In the genomic region with DNA sequence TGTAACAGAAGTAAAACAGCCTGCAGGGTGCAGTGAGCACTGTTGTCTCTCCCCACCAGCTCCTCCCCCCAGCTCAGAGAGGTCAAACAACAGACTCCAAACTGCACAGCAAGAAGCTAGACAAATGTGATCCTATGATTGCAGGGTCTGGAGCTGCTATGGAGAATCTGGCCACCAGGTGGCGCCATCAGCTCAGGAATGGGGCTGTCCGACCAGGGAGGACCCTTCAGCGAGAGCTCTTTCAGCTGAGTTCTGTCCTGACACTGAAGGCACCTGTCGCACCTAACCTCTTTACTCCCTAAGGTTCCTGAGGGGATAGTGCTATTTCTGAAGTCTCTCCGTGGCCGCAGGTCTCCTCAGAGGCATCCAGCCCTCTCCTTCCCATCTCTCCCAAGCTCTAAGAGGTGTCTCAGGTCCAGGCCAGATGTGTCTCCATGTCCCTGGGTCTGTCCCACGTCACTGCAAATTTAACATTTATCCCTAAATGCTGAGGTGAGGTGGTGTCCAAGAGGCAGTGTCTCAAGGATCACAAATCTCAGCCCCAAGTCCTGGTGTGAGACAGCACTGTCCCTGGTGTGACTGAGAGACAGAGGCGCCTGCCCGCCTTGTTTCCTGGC, we compare ENCODE assay signal across 9 mouse cellular contexts. TPM values are rescaled to one million over a fixed set of nuclear protein-coding genes. Genes with fewer than 3 reads are reported as not detected.
DNase-seq lines count a peak whose midpoint lies in the region; ATAC-seq and TF ChIP-seq lines count a peak whose summit lies in the region.
"Had no signal": no experiment of that assay in that cellular context is flagged by ENCODE, and none has a peak within 500 bp of the region (broad histone marks: within the 10 kb centered on the region; RNA-seq: fewer than 3 reads in every experiment).

No protein-coding gene starts in this region.

- no peak overlapping the region for H3K4me3 ChIP-seq in ES-Bruce4 (ENCODE audit: low read depth, low read length)
- no peak overlapping the region for H3K4me3 ChIP-seq in forebrain, embryonic 10.5 days
- H3K4me3 ChIP-seq in liver, postnatal 0 days (ENCODE audit: low read depth, low read length) = no peak overlapping the region
- H3K4me3 ChIP-seq: heart, embryonic 13.5 days had no signal

- H3K27ac ChIP-seq in ES-Bruce4 (ENCODE audit: insufficient read depth, low read length) = no peak overlapping the region
- peak overlapping the region; percentile 65 for H3K27ac ChIP-seq in forebrain, embryonic 10.5 days
- H3K27ac ChIP-seq in liver, postnatal 0 days (ENCODE audit: low read depth) = no peak overlapping the region
- H3K27ac ChIP-seq: heart, embryonic 13.5 days had no signal

- intact Hi-C loops in heart, postnatal 10 days (cut with DNase I) = loop anchor here (1.0 to 10.0 kb wide), 6 partner anchors 77 to 878 kb away; partner anchors contain the start of gene Ptpru

- H3K9me3 ChIP-seq in ES-Bruce4 (replicated peaks; ENCODE audit: control insufficient read depth, insufficient read depth, low read length, poor library complexity, severe bottlenecking) = no peaks in the 10 kb centered on the region
- H3K9me3 ChIP-seq in forebrain, embryonic 10.5 days = no peaks in the 10 kb centered on the region
- H3K9me3 ChIP-seq in liver, postnatal 0 days (ENCODE audit: low read length) = no peaks in the 10 kb centered on the region
- H3K9me3 ChIP-seq: heart, embryonic 13.5 days had no signal

- H3K4me2 ChIP-seq in liver, postnatal 0 days (ENCODE audit: low read depth, low read length) = no peak overlapping the region
- H3K4me2 ChIP-seq: heart, embryonic 13.5 days had no signal

- DNase-seq in c-Kit-positive CD71-negative TER-119-negative erythroid progenitor cells, embryonic 14.5 days (ENCODE audit: low read depth) = peak; percentile 53
- peak; percentile 88 for DNase-seq in forebrain, embryonic 10.5 days (ENCODE audit: extremely low spot score, low spot score)
- peak; percentile 86 to 94 for DNase-seq in heart, postnatal 10 days
- peak; percentile 91 to 94 for DNase-seq in kidney, postnatal 4 days
- peak; percentile 87 for DNase-seq in liver, postnatal 0 days
- peak; percentile 47 for DNase-seq in ovary, adult 18-20 months (ENCODE audit: low spot score)
- DNase-seq in thymus, postnatal 0 days (ENCODE audit: low spot score) = peak; percentile 75

- H3K4me1 ChIP-seq in ES-Bruce4 (ENCODE audit: control insufficient read depth, insufficient read depth, low read length) = no peaks in the 10 kb centered on the region
- peaks cover 51% of the 10 kb centered on the region for H3K4me1 ChIP-seq in forebrain, embryonic 10.5 days
- H3K4me1 ChIP-seq in liver, postnatal 0 days (ENCODE audit: insufficient read depth) = no peaks in the 10 kb centered on the region
- H3K4me1 ChIP-seq: heart, embryonic 13.5 days had no signal

- no peaks in the 10 kb centered on the region for H3K36me3 ChIP-seq in ES-Bruce4 (ENCODE audit: control insufficient read depth, insufficient read depth, low read length, poor library complexity, severe bottlenecking)
- H3K36me3 ChIP-seq in forebrain, embryonic 10.5 days (replicated peaks) = no peaks in the 10 kb centered on the region
- no peaks in the 10 kb centered on the region for H3K36me3 ChIP-seq in liver, postnatal 0 days (replicated peaks; ENCODE audit: insufficient read depth, low read length)
- H3K36me3 ChIP-seq: heart, embryonic 13.5 days had no signal

- no peak for TF ChIP-seq POLR2A in ES-Bruce4 (IDR thresholded peaks at IDR 0.05; ENCODE audit: insufficient read depth, low read length)

- WGBS in forebrain, embryonic 10.5 days = 29% methylated on average over 9 of the region's 9 CpGs
- WGBS in liver, postnatal 0 days (ENCODE audit: insufficient replicate concordance) = 18% methylated on average over 9 of the region's 9 CpGs

- peak; percentile 93 for TF ChIP-seq CTCF in ES-Bruce4 (IDR thresholded peaks at IDR 0.05; ENCODE audit: low read depth, low read length)
- peak; percentile 96 for TF ChIP-seq CTCF in liver, postnatal 0 days (IDR thresholded peaks at IDR 0.05; ENCODE audit: low read depth)

- ATAC-seq in liver, postnatal 0 days = peak; percentile 29; the same call in 1 of the 2 replicates

- H3K9ac ChIP-seq in ES-Bruce4 (ENCODE audit: low read depth, poor library complexity, severe bottlenecking) = no peak overlapping the region
- H3K9ac ChIP-seq in liver, postnatal 0 days (replicated peaks) = no peak overlapping the region
- H3K9ac ChIP-seq: heart, embryonic 13.5 days had no signal

- H3K27me3 ChIP-seq in ES-Bruce4 (ENCODE audit: control insufficient read depth, insufficient read depth, low read length, poor library complexity, severe bottlenecking) = no peaks in the 10 kb centered on the region
- H3K27me3 ChIP-seq in forebrain, embryonic 10.5 days (ENCODE audit: poor library complexity, severe bottlenecking) = peaks cover 5% of the 10 kb centered on the region; the same call in 1 of the 2 replicates
- no peaks in the 10 kb centered on the region for H3K27me3 ChIP-seq in liver, postnatal 0 days (ENCODE audit: insufficient read depth, low read length)

- no peak for TF ChIP-seq EP300 in ES-Bruce4 (IDR thresholded peaks at IDR 0.05; ENCODE audit: insufficient read depth, low read depth, low read length)
- TF ChIP-seq EP300 in liver, postnatal 0 days (IDR thresholded peaks at IDR 0.05; ENCODE audit: low read depth) = no peak

RNA-seq across cellular contexts. Expression of gene Matn1, which starts 16.0 kb away (rescaled TPM):
- 1.9 and 2.4 TPM in 2 replicates for polyA plus RNA-seq in ES-Bruce4 (2011; ENCODE audit: insufficient read depth, insufficient read length, low read depth, missing spikeins)
- polyA plus RNA-seq in forebrain, embryonic 10.5 days (2016; fragmentation: Nextera tagmentation; extraction: Ambion mirVana) = not detected in 2 replicates
- not detected for total RNA-seq in heart, postnatal 10 days (2021)
- 0.05 TPM in 1 of 2 replicates, not detected in the other for polyA plus RNA-seq in liver, postnatal 0 days (2015; fragmentation: Nextera tagmentation; extraction: Ambion mirVana)
- polyA plus RNA-seq in thymus, postnatal 0 days (2015; fragmentation: Nextera tagmentation; extraction: Ambion mirVana) = 0.44 and 0.48 TPM in 2 replicates
- polyA plus RNA-seq: heart, embryonic 13.5 days had no signal

RNA-seq across cellular contexts. Expression of gene Laptm5, which starts 47.3 kb away (rescaled TPM):
- 30.2 and 35.4 TPM in 2 replicates for polyA plus RNA-seq in ES-Bruce4 (2011; ENCODE audit: insufficient read depth, insufficient read length, low read depth, missing spikeins)
- 16.7 and 17.1 TPM in 2 replicates for polyA plus RNA-seq in forebrain, embryonic 10.5 days (2016; fragmentation: Nextera tagmentation; extraction: Ambion mirVana)
- 10 to 100 TPM; 13.9 to 16.9 TPM for total RNA-seq in heart, postnatal 10 days (2021)
- polyA plus RNA-seq in liver, postnatal 0 days (2015; fragmentation: Nextera tagmentation; extraction: Ambion mirVana) = 109 and 113 TPM in 2 replicates
- polyA plus RNA-seq in thymus, postnatal 0 days (2015; fragmentation: Nextera tagmentation; extraction: Ambion mirVana) = 668 and 754 TPM in 2 replicates
